Mouse (Mus musculus) C2C12 (cell line): ENCODE measurements around the gene Serpinb2. TPM values are rescaled to one million over a fixed set of nuclear protein-coding genes. Genes with fewer than 3 reads are reported as not detected.

Experiments used
- H3K27me3 ChIP-seq: one replicate; pipeline ENCODE4 v1.6.1; 2011; ENCODE audit not compliant: control insufficient read depth, insufficient read depth, insufficient read length
- H3K36me3 ChIP-seq: one replicate; pipeline ENCODE4 v1.6.1; 2011; ENCODE audit not compliant: control insufficient read depth, insufficient read depth
- H3K4me3 ChIP-seq: one replicate; pipeline ENCODE4 v1.5.1; 2011; ENCODE audit warnings: mild to moderate bottlenecking, control low read depth; ENCODE audit not compliant: poor library complexity, insufficient read depth, severe bottlenecking
- H3K79me2 ChIP-seq: one replicate; pipeline ENCODE4 v1.6.1; 2011; ENCODE audit not compliant: control insufficient read depth, insufficient read depth
- H3K79me3 ChIP-seq: one replicate; pipeline ENCODE4 v1.6.1; 2011; ENCODE audit warnings: low read depth, control low read depth
- H3ac ChIP-seq: one replicate; pipeline ENCODE3; 2011; ENCODE audit warnings: low read depth; ENCODE audit not compliant: control insufficient read depth, insufficient read length
- CEBPB ChIP-seq: IDR thresholded peaks from one replicate; pipeline ENCODE4 v1.6.1; 2011; ENCODE audit warnings: low read depth, mild to moderate bottlenecking, control low read depth, moderate library complexity
- CTCF ChIP-seq: IDR thresholded peaks from one replicate; pipeline ENCODE4 v1.5.1; 2011; ENCODE audit not compliant: control insufficient read depth, insufficient read depth, insufficient read length
- FOSL1 ChIP-seq: IDR thresholded peaks from one replicate; pipeline ENCODE4 v1.8.0; 2011; ENCODE audit warnings: mild to moderate bottlenecking, low read length; ENCODE audit not compliant: poor library complexity, insufficient read depth, severe bottlenecking
- MAX ChIP-seq: IDR thresholded peaks from one replicate; pipeline ENCODE4 v1.6.1; 2011; ENCODE audit warnings: mild to moderate bottlenecking, control low read depth
- MYOD1 ChIP-seq: IDR thresholded peaks from one replicate; pipeline ENCODE4 v1.6.1; 2011; ENCODE audit warnings: low read depth; ENCODE audit not compliant: control insufficient read depth, insufficient read length
- MYOG ChIP-seq: IDR thresholded peaks from one replicate; pipeline ENCODE4 v1.6.1; 2011; ENCODE audit not compliant: control insufficient read depth, insufficient read length; ENCODE audit errors: extremely low read depth
- USF1 ChIP-seq: IDR thresholded peaks from one replicate; pipeline ENCODE4 v1.6.1; 2011; ENCODE audit warnings: low read depth, mild to moderate bottlenecking, control low read depth, moderate library complexity
- polyA plus RNA-seq: library from polyadenylated mRNA; unstranded; fragments of >200 nt; fragmentation: generic; extraction: Trizol; gene quantifications from one replicate; pipeline ENCODE4 v1.2.1, GENCODE M21; 2012; ENCODE audit warnings: missing spikeins

Serpinb2 gene
- polyA plus RNA-seq, 1 experiment, result 12.6 TPM

GRCm38 (mm10) chr1:107584932-107585331, 73.7 kb downstream of the Serpinb2 start:
- H3ac ChIP-seq, result no peak overlapping the region
- no peaks in the 10 kb centered on the region for H3K27me3 ChIP-seq
- no peaks in the 10 kb centered on the region for H3K79me2 ChIP-seq
- no peaks in the 10 kb centered on the region for H3K36me3 ChIP-seq
- no peak overlapping the region for H3K4me3 ChIP-seq
- no peaks in the 10 kb centered on the region for H3K79me3 ChIP-seq
- TF ChIP-seq MYOD1 (no peak), CTCF (no peak), CEBPB (no peak), MYOG (no peak), USF1 (no peak), FOSL1 (no peak), MAX (no peak)

Other genes with a start within 250 kb of the Serpinb2 start
- not detected for gene Serpinb3b, start 233.1 kb upstream of the Serpinb2 start, polyA plus RNA-seq
- not detected for gene Serpinb3c, start 233.1 kb upstream of the Serpinb2 start, polyA plus RNA-seq
- not detected for gene Serpinb11, start 150.2 kb upstream of the Serpinb2 start, polyA plus RNA-seq
- gene Serpinb7, start 111.8 kb upstream of the Serpinb2 start, polyA plus RNA-seq, result 0.27 TPM
- 5.0 TPM for gene Serpinb8, start 78.6 kb downstream of the Serpinb2 start, polyA plus RNA-seq